ENCODE assay signal across 13 mouse cellular contexts in the genomic region with DNA sequence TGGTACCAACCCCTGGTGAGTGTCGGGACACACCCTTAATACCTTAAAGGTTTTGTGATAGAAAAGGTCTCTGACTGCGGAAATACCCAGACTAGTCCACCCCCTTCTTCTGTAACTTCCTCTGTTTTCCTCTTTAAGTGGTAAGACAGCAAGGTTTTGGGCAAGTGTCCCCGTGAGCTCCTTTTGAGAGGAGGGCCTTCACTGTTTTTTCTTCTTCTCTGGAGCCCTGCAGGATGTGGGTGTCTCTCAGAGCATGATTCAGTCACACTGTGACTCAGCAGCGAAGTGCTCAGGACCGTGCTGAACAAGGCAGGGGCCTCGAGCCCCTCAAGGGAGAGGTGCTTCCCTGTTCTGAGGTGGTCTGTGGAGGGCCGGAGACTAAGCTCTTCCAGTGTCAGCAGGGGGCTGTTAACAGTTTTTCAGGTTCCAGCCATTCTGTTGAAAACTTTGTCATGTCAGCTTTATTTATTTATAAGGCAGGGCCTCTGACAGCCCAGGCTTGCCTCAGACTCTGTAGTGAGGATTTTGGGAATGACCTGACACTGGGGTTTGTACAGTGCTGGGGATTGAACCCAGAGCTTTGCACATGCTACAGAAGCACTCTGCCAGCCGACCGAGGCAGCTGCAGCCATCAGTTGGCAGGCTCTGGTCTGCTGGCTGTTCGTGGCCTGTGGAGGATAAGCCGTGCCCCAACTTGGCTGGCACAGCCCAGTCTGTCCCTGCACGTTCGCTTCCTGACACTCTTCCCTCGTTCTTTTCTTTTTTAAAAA. TPM values are rescaled to one million over a fixed set of nuclear protein-coding genes. Genes with fewer than 3 reads are reported as not detected.
A peak's percentile ranks its signal among the peaks of the same experiment; 100 is the strongest.
DNase-seq lines count a peak whose midpoint lies in the region; ATAC-seq and TF ChIP-seq lines count a peak whose summit lies in the region.
"Had no signal": no experiment of that assay in that cellular context is flagged by ENCODE, and none has a peak within 500 bp of the region (broad histone marks: within the 10 kb centered on the region; RNA-seq: fewer than 3 reads in every experiment).

No protein-coding gene starts in this region.

- 69% methylated on average over 14 of the region's 14 CpGs for WGBS in hindbrain, postnatal 0 days
- 87% methylated on average over 14 of the region's 14 CpGs for WGBS in hindbrain, embryonic 10.5 days

- H3K9ac ChIP-seq in hindbrain, postnatal 0 days (replicated peaks; ENCODE audit: low read length): no peak overlapping the region
- H3K9ac ChIP-seq: embryonic facial prominence, embryonic 13.5 days; liver, embryonic 14.5 days; neural tube, embryonic 12.5 days had no signal

- H3K4me3 ChIP-seq in hindbrain, postnatal 0 days (ENCODE audit: low read length): no peak overlapping the region
- H3K4me3 ChIP-seq in hindbrain, embryonic 10.5 days: no peak overlapping the region
- H3K4me3 ChIP-seq in bone marrow macrophage, adult 2 months (ENCODE audit: insufficient read depth, low read length): no peak overlapping the region
- H3K4me3 ChIP-seq: embryonic facial prominence, embryonic 13.5 days; heart, embryonic 10.5 days; neural tube, embryonic 12.5 days had no signal

- ATAC-seq in hindbrain, postnatal 0 days: peak; percentile 35; the same call in 1 of the 2 replicates

- TF ChIP-seq CTCF in hindbrain, postnatal 0 days (IDR thresholded peaks at IDR 0.05; ENCODE audit: low read depth): no peak
- TF ChIP-seq CTCF in bone marrow macrophage, adult 2 months (IDR thresholded peaks at IDR 0.05; ENCODE audit: low read depth, low read length): no peak

- no peak overlapping the region for H3K4me2 ChIP-seq in hindbrain, postnatal 0 days (ENCODE audit: low read depth, low read length)
- H3K4me2 ChIP-seq: embryonic facial prominence, embryonic 13.5 days; neural tube, embryonic 12.5 days had no signal

- no peaks in the 10 kb centered on the region for H3K27me3 ChIP-seq in hindbrain, postnatal 0 days (ENCODE audit: insufficient read depth, low read length)
- H3K27me3 ChIP-seq in hindbrain, embryonic 10.5 days (ENCODE audit: insufficient read depth, poor library complexity, severe bottlenecking): no peaks in the 10 kb centered on the region
- H3K27me3 ChIP-seq: embryonic facial prominence, embryonic 13.5 days; neural tube, embryonic 12.5 days had no signal

- no peak for TF ChIP-seq POLR2A in bone marrow macrophage, adult 2 months (IDR thresholded peaks at IDR 0.05; ENCODE audit: borderline replicate concordance, low read depth, low read length)

- no peak for DNase-seq in hindbrain, postnatal 0 days (ENCODE audit: low spot score)
- no peak for DNase-seq in hindbrain, embryonic 10.5 days (ENCODE audit: low spot score)
- DNase-seq in CD4-positive, CD25-positive, alpha-beta regulatory T cell, adult 2 months (ENCODE audit: low read depth, low spot score): peak; percentile 78
- DNase-seq in natural killer cell, adult 2 months (ENCODE audit: low spot score in 2 of 2): peak; percentile 57 to 61
- DNase-seq in embryo, embryonic 9.5 days (ENCODE audit: extremely low spot score): no peak
- DNase-seq in retina, postnatal 1 day: no peak
- no peak for DNase-seq in lung, postnatal 14 days
- DNase-seq: kidney, postnatal 14 days had no signal

- H3K9me3 ChIP-seq in hindbrain, postnatal 0 days (ENCODE audit: low read length): no peaks in the 10 kb centered on the region
- no peaks in the 10 kb centered on the region for H3K9me3 ChIP-seq in hindbrain, embryonic 10.5 days
- H3K9me3 ChIP-seq: embryonic facial prominence, embryonic 13.5 days; heart, embryonic 10.5 days; neural tube, embryonic 12.5 days had no signal

- no peaks in the 10 kb centered on the region; the same call in 1 of the 2 replicates for H3K4me1 ChIP-seq in hindbrain, postnatal 0 days (ENCODE audit: insufficient read depth, low read length)
- peaks cover 31% of the 10 kb centered on the region for H3K4me1 ChIP-seq in hindbrain, embryonic 10.5 days (replicated peaks)
- peaks cover 47% of the 10 kb centered on the region for H3K4me1 ChIP-seq in bone marrow macrophage, adult 2 months (ENCODE audit: control insufficient read depth, insufficient read depth, low read length)

- H3K27ac ChIP-seq in hindbrain, postnatal 0 days: peak overlapping the region; percentile 42; the same call in 1 of the 2 replicates
- H3K27ac ChIP-seq in hindbrain, embryonic 10.5 days: no peak overlapping the region
- H3K27ac ChIP-seq in bone marrow macrophage, adult 2 months (ENCODE audit: insufficient read depth, low read depth, low read length): peak overlapping the region; percentile 87
- H3K27ac ChIP-seq: heart, embryonic 10.5 days; liver, embryonic 14.5 days; neural tube, embryonic 12.5 days had no signal

- peaks cover 4% of the 10 kb centered on the region; the same call in 1 of the 2 replicates for H3K36me3 ChIP-seq in hindbrain, postnatal 0 days (ENCODE audit: insufficient read depth, low read length)
- peaks cover 76% of the 10 kb centered on the region for H3K36me3 ChIP-seq in hindbrain, embryonic 10.5 days

RNA-seq across cellular contexts. Expression of gene Zbtb17, which starts 10.3 kb away (rescaled TPM):
- 34.8 and 36.2 TPM in 2 replicates for total RNA-seq in hindbrain, postnatal 0 days (2014; rRNA removed)
- polyA plus RNA-seq in hindbrain, postnatal 0 days (2015; fragmentation: Nextera tagmentation; extraction: Ambion mirVana): 28.2 and 28.8 TPM in 2 replicates
- polyA plus RNA-seq in hindbrain, embryonic 10.5 days (2016; fragmentation: Nextera tagmentation; extraction: Ambion mirVana): 52.6 and 60.8 TPM in 2 replicates
- 12.6 and 16.4 TPM in 2 replicates for polyA plus RNA-seq in bone marrow macrophage, adult 2 months (2012; ENCODE audit: insufficient read depth, insufficient read length, missing spikeins)

RNA-seq across cellular contexts. Expression of gene Srarp, which starts 18.9 kb away (rescaled TPM):
- total RNA-seq in hindbrain, postnatal 0 days (2014; rRNA removed): 5.8 and 9.9 TPM in 2 replicates
- 0.33 and 0.54 TPM in 2 replicates for polyA plus RNA-seq in hindbrain, postnatal 0 days (2015; fragmentation: Nextera tagmentation; extraction: Ambion mirVana)
- not detected in 2 replicates for polyA plus RNA-seq in hindbrain, embryonic 10.5 days (2016; fragmentation: Nextera tagmentation; extraction: Ambion mirVana)
- polyA plus RNA-seq in bone marrow macrophage, adult 2 months (2012; ENCODE audit: insufficient read depth, insufficient read length, missing spikeins): not detected in 2 replicates
- polyA plus RNA-seq: embryonic facial prominence, embryonic 13.5 days; heart, embryonic 10.5 days; liver, embryonic 14.5 days; neural tube, embryonic 12.5 days had no signal

RNA-seq across cellular contexts. Expression of gene Hspb7, which starts 34.2 kb away (rescaled TPM):
- total RNA-seq in hindbrain, postnatal 0 days (2014; rRNA removed): 0.32 TPM in 1 of 2 replicates, not detected in the other
- 0.06 and 0.08 TPM in 2 replicates for polyA plus RNA-seq in hindbrain, postnatal 0 days (2015; fragmentation: Nextera tagmentation; extraction: Ambion mirVana)
- polyA plus RNA-seq in hindbrain, embryonic 10.5 days (2016; fragmentation: Nextera tagmentation; extraction: Ambion mirVana): not detected in 2 replicates
- polyA plus RNA-seq in bone marrow macrophage, adult 2 months (2012; ENCODE audit: insufficient read depth, insufficient read length, missing spikeins): not detected in 2 replicates
- polyA plus RNA-seq: embryonic facial prominence, embryonic 13.5 days; neural tube, embryonic 12.5 days had no signal

RNA-seq across cellular contexts. Expression of gene Clcnkb, which starts 39.0 kb away (rescaled TPM):
- 5.0 TPM in 1 of 2 replicates, not detected in the other for total RNA-seq in hindbrain, postnatal 0 days (2014; rRNA removed)
- 0.19 and 0.38 TPM in 2 replicates for polyA plus RNA-seq in hindbrain, postnatal 0 days (2015; fragmentation: Nextera tagmentation; extraction: Ambion mirVana)
- polyA plus RNA-seq in hindbrain, embryonic 10.5 days (2016; fragmentation: Nextera tagmentation; extraction: Ambion mirVana): 0.11 TPM in 1 of 2 replicates, not detected in the other
- polyA plus RNA-seq in bone marrow macrophage, adult 2 months (2012; ENCODE audit: insufficient read depth, insufficient read length, missing spikeins): not detected in 2 replicates
- polyA plus RNA-seq: embryonic facial prominence, embryonic 13.5 days; liver, embryonic 14.5 days; neural tube, embryonic 12.5 days had no signal

RNA-seq across cellular contexts. Expression of gene Clcnka, which starts 56.2 kb away (rescaled TPM):
- total RNA-seq in hindbrain, postnatal 0 days (2014; rRNA removed): 1.1 and 1.2 TPM in 2 replicates
- 0.95 and 0.98 TPM in 2 replicates for polyA plus RNA-seq in hindbrain, postnatal 0 days (2015; fragmentation: Nextera tagmentation; extraction: Ambion mirVana)
- polyA plus RNA-seq in hindbrain, embryonic 10.5 days (2016; fragmentation: Nextera tagmentation; extraction: Ambion mirVana): 0.31 and 0.33 TPM in 2 replicates
- polyA plus RNA-seq in bone marrow macrophage, adult 2 months (2012; ENCODE audit: insufficient read depth, insufficient read length, missing spikeins): not detected in 2 replicates
- polyA plus RNA-seq: liver, embryonic 14.5 days; neural tube, embryonic 12.5 days had no signal

Comparison
In these comparisons a context has a peak if more than half of its experiments do, and no peak if none do; other contexts are left out.
1. DNase-seq: peak in CD4-positive, CD25-positive, alpha-beta regulatory T cell, adult 2 months (single experiment) and natural killer cell, adult 2 months (2 of 2); none in hindbrain, postnatal 0 days (single experiment), hindbrain, embryonic 10.5 days (single experiment), embryo, embryonic 9.5 days (single experiment), retina, postnatal 1 day (single experiment) and lung, postnatal 14 days (single experiment).